Mouse (Mus musculus): ENCODE data around the gene Aste1.

The Aste1 gene

GRCm38 (mm10) chr9:105395218-105395627, at the start of gene Aste1, which contains the start of gene Nek11:
TSS of gene Aste1 (plus strand) at chr9:105395392.
TSS of gene Nek11 (minus strand) at chr9:105395524.
- DNase-seq (ENCODE audit: low read depth, low spot score) = peak; percentile 98

GRCm38 (mm10) chr9:105348242-105349031, 46.8 kb upstream of the Aste1 start:
- no peak for DNase-seq (ENCODE audit: low read depth, low spot score)

GRCm38 (mm10) chr9:105349034-105349433, 46.2 kb upstream of the Aste1 start:
- no peak for DNase-seq (ENCODE audit: low read depth, low spot score)

- DNase-seq (ENCODE audit: low read depth, low spot score) = no peak
Measured at GRCm38 (mm10) chr9:105362181-105362580, 33.0 kb upstream of the Aste1 start.

GRCm38 (mm10) chr9:105363520-105364231, 31.5 kb upstream of the Aste1 start:
- no peak for DNase-seq (ENCODE audit: low read depth, low spot score)

- DNase-seq (ENCODE audit: low read depth, low spot score) = no peak
Measured at GRCm38 (mm10) chr9:105366199-105366598, 29.0 kb upstream of the Aste1 start.

- no peak for DNase-seq (ENCODE audit: low read depth, low spot score)
Measured at GRCm38 (mm10) chr9:105368605-105369004, 26.6 kb upstream of the Aste1 start.

GRCm38 (mm10) chr9:105374361-105374760, 20.8 kb upstream of the Aste1 start:
- DNase-seq (ENCODE audit: low read depth, low spot score) = no peak

GRCm38 (mm10) chr9:105376411-105376810, 18.8 kb upstream of the Aste1 start:
- DNase-seq (ENCODE audit: low read depth, low spot score) = no peak

- DNase-seq (ENCODE audit: low read depth, low spot score) = no peak
Measured at GRCm38 (mm10) chr9:105376954-105377530, 18.1 kb upstream of the Aste1 start.

- no peak for DNase-seq (ENCODE audit: low read depth, low spot score)
Measured at GRCm38 (mm10) chr9:105377622-105378021, 17.6 kb upstream of the Aste1 start.

GRCm38 (mm10) chr9:105379533-105380145, 15.6 kb upstream of the Aste1 start:
- no peak for DNase-seq (ENCODE audit: low read depth, low spot score)

- DNase-seq (ENCODE audit: low read depth, low spot score) = no peak
Measured at GRCm38 (mm10) chr9:105387403-105387802, 7.8 kb upstream of the Aste1 start.

GRCm38 (mm10) chr9:105389289-105389688, 5.9 kb upstream of the Aste1 start:
- peak; percentile 70 for DNase-seq (ENCODE audit: low read depth, low spot score)

- DNase-seq (ENCODE audit: low read depth, low spot score) = peak; percentile 77
Measured at GRCm38 (mm10) chr9:105390616-105391015, 4.6 kb upstream of the Aste1 start.

- DNase-seq (ENCODE audit: low read depth, low spot score) = no peak
Measured at GRCm38 (mm10) chr9:105394720-105395119, 472 bp upstream of the Aste1 start.

- no peak for DNase-seq (ENCODE audit: low read depth, low spot score)
Measured at GRCm38 (mm10) chr9:105408549-105408948, 13.4 kb downstream of the Aste1 start.

GRCm38 (mm10) chr9:105459032-105459431, 63.8 kb downstream of the Aste1 start:
- no peak for DNase-seq (ENCODE audit: low read depth, low spot score)

- DNase-seq (ENCODE audit: low read depth, low spot score) = no peak
Measured at GRCm38 (mm10) chr9:105461496-105461895, 66.3 kb downstream of the Aste1 start.

All from ZHBTc4 (cell line).